Mouse (Mus musculus) E14TG2a.4 (cell line): ENCODE measurements at regions not wholly inside any gene's neighbourhood (a gene's known extent, or its start where the extent isn't known, plus 50 kb on each side); places are given as distances from the start of the nearest gene placed in this dataset.

Experiments used
- CTCF ChIP-seq: conservative IDR thresholded peaks from 2 replicates; pipeline ENCODE4 v1.5.1; 2014; ENCODE audit warnings: low read length
- NANOG ChIP-seq: IDR thresholded peaks from 2 replicates; pipeline ENCODE4 v1.6.1; 2014; ENCODE audit warnings: borderline replicate concordance, low read length, mixed read lengths

DNA sequence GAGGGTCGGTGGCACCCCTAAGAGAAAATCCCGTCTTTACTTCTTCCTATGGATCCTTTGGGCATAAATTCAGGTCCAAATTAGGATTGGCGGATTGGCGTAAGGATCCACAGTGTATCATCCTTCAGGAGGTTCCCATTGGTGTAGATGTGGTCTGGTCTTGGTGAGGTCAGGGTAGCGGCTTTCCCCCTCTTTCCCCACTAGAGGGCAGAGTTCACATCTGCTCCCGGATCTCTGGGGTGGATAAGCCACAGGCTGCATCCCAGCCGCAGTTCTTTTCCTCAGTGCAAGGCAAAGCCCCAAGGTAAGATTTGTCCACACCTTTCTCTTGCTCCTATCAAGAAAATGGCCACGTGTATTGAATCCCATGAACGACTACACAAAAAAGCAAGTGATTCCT, 51.8 kb upstream of the Enpp6 start:
- TF ChIP-seq NANOG (no peak), CTCF (peak; percentile 69)
